Mouse (Mus musculus): ENCODE measurements around the gene Kcnc3.

Kcnc3 gene

DNA sequence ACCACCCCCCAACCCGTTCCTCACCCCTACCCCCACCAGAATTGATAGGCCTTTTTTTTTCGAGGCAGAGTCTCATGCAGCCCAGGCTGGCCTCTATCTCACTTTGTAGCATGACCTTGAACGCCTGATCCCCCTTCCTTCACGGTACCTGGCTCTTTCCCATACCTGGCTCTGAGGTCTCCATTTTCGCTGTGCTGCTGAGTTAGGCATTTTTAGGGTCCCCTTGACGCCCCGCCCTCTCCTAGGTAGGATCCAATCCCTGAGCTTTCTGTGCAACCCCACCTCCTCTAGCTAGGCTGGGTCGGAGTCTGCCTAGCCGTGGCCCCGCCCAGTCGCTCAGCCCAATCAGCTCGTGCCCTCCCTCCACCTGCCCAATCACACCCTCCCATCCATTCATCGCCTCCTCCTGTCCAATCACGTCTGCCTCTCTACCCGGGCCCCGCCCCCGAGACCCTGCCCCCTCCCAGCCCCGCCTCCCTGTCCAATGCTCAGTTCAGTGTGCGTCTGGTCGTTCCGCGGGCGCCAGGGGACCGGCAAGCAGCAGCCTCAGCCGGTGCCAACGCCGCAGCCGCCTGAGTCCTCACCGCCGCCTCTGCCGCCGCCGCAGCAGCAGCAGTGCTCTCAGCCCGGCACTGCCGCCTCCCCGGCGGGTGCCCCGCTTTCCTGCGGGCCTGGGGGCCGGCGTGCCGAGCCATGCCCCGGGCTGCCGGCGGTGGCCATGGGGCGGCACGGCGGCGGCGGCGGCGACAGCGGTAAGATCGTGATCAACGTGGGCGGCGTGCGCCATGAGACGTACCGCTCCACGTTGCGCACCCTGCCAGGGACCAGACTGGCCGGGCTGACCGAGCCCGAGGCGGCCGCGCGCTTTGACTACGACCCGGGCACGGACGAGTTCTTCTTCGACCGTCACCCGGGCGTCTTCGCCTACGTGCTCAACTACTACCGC is at the start of gene Kcnc3:
TSS of gene Kcnc3 (plus strand) at position 263 of the 946 bp plus-strand sequence.
- in situ Hi-C loops (cut with MboI, MseI), result no loop called here

DNA sequence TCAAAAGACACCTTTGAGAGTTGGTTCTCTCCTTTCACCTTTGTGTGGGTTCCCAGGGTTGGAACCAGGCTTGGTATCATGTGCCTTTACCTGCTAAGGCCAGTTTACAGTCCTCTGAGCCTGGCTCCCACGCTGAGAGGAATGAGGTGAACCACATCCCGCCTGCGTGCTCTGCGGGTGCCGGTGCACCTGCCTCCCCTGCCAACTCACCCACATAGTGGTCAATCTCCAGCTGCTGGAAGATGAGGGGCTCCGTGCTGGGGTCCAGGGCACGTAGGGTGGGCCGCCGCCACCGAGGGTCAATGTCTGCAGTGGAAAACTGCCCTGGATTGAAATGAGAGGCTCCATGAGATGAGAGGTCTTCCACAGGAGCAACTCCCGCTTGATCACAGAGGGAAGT is 47.9 kb upstream of the Kcnc3 start:
- in situ Hi-C loops (cut with MboI, MseI), result no loop called here

- in situ Hi-C loops (cut with MboI, MseI), result no loop called here
These were observed 47.4 kb upstream of the Kcnc3 start for GRCm38 (mm10) chr7:44543071-44543470.

DNA sequence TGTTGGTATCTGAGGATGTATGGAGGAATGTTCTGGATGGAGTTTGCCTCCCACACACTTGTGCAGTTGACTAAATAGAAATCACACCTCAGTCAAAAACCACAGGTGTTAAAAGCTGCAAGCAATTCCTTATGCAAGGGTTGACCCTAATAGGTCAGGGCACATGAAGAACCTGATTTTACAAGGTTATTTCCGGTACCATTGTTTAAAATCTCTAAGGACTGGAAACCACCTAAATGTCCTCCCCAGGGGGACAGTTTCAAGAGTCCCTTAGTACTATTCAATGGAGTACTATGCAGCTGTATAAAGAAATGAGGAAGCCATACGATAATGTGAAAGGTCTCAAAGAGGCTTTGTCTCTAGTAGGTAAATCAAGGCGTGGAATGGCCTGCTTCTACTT is 44.2 kb upstream of the Kcnc3 start:
- in situ Hi-C loops (cut with MboI, MseI), result no loop called here

DNA sequence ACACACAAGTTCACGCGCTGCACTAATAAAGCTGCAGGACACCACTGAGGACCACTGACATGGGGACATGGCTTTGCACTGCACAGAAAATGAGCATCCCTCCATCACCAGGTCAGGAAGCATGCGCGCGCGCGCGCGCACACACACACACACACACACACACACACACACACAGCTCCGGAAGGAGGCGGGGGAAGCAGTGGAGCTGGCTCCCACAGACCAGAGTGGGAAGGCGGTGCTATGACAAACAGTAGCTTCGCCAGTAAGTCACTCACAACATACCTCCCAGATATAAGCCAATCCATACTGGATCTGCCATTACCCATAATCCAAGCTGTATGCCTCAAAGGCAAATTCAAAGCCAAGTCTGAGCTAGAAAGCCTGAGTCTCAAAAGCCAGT is 43.4 kb upstream of the Kcnc3 start:
- in situ Hi-C loops (cut with MboI, MseI), result no loop called here

DNA sequence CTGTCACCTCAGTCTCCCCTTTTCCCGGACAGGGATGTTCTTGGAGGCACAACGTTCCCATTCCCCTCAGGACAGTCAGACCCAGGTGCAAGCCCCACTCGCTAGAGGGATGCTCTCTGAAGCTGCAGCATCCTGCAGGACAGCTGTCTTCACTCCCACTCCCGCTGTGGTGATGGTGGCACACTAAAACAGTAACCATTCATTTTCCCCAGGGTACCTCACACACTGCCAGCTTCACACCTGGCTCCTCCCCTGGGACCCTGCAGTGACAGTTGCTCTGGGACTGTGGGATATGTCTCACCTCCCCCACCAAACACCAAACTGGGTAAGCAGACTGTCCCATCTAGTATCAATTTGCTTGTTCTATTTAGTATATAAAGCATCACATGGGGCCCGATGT is 42.7 kb upstream of the Kcnc3 start:
- in situ Hi-C loops (cut with MboI, MseI), result no loop called here

DNA sequence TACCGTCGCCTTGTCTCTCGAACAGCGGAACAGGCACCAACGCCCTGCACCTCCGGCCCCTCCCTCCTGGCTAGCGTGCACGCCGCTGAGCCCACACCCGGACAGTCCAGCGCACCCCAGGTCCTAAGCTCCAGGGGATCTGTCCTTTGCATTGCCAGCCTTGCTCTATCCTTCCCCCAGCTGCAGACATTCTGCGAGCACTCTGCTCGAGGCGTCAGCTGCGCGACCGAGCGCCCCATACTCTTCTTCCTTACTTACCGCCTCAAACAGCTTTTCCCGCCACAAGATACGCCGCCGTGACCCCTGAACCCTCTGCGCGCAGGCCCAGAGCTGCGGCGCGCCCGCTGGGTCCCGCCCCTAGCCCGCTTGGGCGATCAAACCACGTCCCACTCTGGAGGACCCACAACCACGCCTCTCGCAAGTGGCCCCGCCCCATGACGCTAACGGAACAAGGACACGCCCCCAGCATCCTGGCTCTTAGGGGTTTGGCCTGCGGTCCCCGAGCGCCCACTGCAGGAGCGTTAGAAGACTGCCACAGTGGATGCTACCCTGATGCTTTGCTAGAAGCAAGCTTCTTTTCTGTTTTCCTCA is 41.9 kb upstream of the Kcnc3 start, which contains the start of gene Pold1:
TSS of gene Pold1 (minus strand) at position 353 of the 591 bp plus-strand sequence.
- in situ Hi-C loops (cut with MboI, MseI), result no loop called here

- in situ Hi-C loops (cut with MboI, MseI), result loop anchor here (10.0 kb wide), 1 partner anchor 1175 kb away; the partner anchor contains the start of genes Fam83e and Spaca4
These were observed 40.6 kb upstream of the Kcnc3 start for GRCm38 (mm10) chr7:44549621-44550408.

GRCm38 (mm10) chr7:44550409-44550678 is 40.1 kb upstream of the Kcnc3 start:
- in situ Hi-C loops (cut with MboI, MseI), result loop anchor here (10.0 kb wide), 1 partner anchor 1174 kb away; the partner anchor contains the start of genes Fam83e and Spaca4

DNA sequence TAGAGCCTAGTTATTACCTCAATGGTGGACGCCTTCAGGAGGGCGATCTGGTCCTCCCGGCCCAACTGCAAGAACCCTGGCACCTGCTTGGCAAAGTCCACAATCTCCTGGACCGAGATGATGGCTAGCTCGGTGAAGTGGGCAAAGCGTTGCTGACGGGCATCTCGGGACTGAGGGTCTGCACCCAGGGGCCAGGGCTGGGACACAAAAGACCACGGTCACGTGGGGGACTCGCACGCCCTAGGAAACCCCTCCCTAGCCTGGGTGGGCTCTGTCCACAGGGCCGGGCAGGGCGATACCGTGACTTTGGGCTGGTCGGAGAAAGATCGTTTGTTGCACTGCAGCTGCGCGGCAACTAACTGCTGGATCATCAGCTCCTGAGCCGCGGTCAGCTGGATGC is 39.2 kb upstream of the Kcnc3 start:
- in situ Hi-C loops (cut with MboI, MseI), result loop anchor here (10.0 kb wide), 1 partner anchor 1174 kb away; the partner anchor contains the start of genes Fam83e and Spaca4

GRCm38 (mm10) chr7:44551731-44552130 is 38.7 kb upstream of the Kcnc3 start:
- in situ Hi-C loops (cut with MboI, MseI), result loop anchor here (10.0 kb wide), 1 partner anchor 1173 kb away; the partner anchor contains the start of genes Fam83e and Spaca4

GRCm38 (mm10) chr7:44552141-44552908 is 38.1 kb upstream of the Kcnc3 start:
- in situ Hi-C loops (cut with MboI, MseI), result loop anchor here (10.0 kb wide), 1 partner anchor 1172 kb away; the partner anchor contains the start of genes Fam83e and Spaca4

DNA sequence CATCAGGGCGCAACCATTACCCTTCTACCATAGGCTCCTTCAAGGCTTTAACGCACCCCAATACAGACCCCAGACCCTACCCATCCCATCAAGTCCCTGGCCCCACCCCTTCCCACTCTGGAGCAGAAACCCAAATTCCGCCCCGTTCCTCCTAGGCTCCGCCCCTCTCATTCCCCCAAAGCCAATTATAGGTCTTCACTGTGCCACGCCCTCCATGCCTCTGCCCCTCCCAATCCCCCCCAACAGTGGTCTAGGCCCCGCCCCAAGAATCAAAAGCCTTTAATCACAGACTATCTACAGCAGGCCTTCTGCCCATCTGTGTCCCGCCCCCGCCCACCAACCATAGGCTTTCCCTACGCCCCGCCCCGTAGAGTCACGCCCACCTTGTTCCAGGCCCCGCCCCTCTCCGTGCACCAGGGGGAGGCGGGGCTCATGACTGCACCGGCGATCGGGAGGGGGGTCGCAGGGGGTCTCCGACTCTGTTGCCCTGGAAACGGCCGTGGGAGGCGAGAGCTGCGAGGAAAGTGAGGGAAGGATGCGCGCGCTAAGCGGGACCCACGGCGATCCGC is 37.2 kb upstream of the Kcnc3 start:
- in situ Hi-C loops (cut with MboI, MseI), result loop anchor here (10.0 kb wide), 1 partner anchor 1172 kb away; the partner anchor contains the start of genes Fam83e and Spaca4

GRCm38 (mm10) chr7:44553826-44554225 is 36.6 kb upstream of the Kcnc3 start, which contains the start of gene Nr1h2:
TSS of gene Nr1h2 (minus strand) at chr7:44553951.
- in situ Hi-C loops (cut with MboI, MseI), result loop anchor here (10.0 kb wide), 1 partner anchor 1171 kb away; the partner anchor contains the start of genes Fam83e and Spaca4

GRCm38 (mm10) chr7:44557629-44558028 is 32.8 kb upstream of the Kcnc3 start:
- in situ Hi-C loops (cut with MboI, MseI), result loop anchor here (10.0 kb wide), 1 partner anchor 1167 kb away; the partner anchor contains the start of genes Fam83e and Spaca4

- in situ Hi-C loops (cut with MboI, MseI), result no loop called here
These were observed 29.7 kb upstream of the Kcnc3 start for GRCm38 (mm10) chr7:44560435-44561400.

GRCm38 (mm10) chr7:44563284-44563683 is 27.2 kb upstream of the Kcnc3 start:
- in situ Hi-C loops (cut with MboI, MseI), result no loop called here

DNA sequence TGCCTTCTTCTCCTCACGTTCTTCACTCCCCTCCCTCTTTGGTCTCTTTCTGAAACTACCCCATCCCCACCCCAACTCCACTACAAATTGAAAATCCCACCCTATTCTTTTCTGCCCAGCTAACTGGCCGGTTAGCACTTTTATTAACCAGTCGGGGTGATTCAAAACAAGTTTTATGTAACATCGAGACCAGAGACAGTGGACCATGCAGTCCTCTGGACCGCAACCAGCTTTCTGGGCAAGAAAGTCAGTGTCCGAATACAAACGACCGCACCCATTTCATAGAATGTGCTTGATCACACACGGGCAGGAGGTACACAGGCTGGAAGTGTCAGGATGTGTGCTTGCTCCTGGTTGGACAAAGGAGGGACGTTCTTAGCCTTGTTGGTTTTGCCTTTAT is 26.0 kb upstream of the Kcnc3 start:
- in situ Hi-C loops (cut with MboI, MseI), result no loop called here

GRCm38 (mm10) chr7:44565414-44565813 is 25.1 kb upstream of the Kcnc3 start:
- in situ Hi-C loops (cut with MboI, MseI), result no loop called here
